Mouse (Mus musculus) leukemia stem cell, adult 10-12 weeks (primary cell): ENCODE data around the gene Dmgdh. TPM values are rescaled to one million over a fixed set of nuclear protein-coding genes. Genes with fewer than 3 reads are reported as not detected.

Experiments used
- polyA plus RNA-seq: library from polyadenylated mRNA; stranded (reverse); fragments of >175 nt; gene quantifications from 2 replicates; pipeline ENCODE4 v1.2.3, GENCODE M21; 2012; ENCODE audit warnings: low replicate concordance

Gene Dmgdh
- not detected in 2 replicates for polyA plus RNA-seq

GRCm38 (mm10) chr13:93674131-93674561 is at the start of gene Dmgdh, which contains the start of gene Bhmt2:
TSS of gene Dmgdh (plus strand) at chr13:93674433.
TSS of gene Bhmt2 (minus strand) at chr13:93674302.

GRCm38 (mm10) chr13:93637282-93638245 is 36.7 kb upstream of the Dmgdh start, which contains the start of gene Bhmt:
TSS of gene Bhmt (minus strand) at chr13:93637961.

GRCm38 (mm10) chr13:93771588-93772278 is 97.5 kb downstream of the Dmgdh start, which contains the start of gene Arsb:
TSS of gene Arsb (plus strand) at chr13:93771630.

Other genes starting within 250 kb of the Dmgdh start
- gene Jmy, start 174.6 kb upstream of the Dmgdh start, polyA plus RNA-seq, result 13.8 and 22.7 TPM in 2 replicates
- gene Bhmt, start 36.5 kb upstream of the Dmgdh start, polyA plus RNA-seq, result not detected in 2 replicates
- gene Bhmt2, start 131 bp upstream of the Dmgdh start, polyA plus RNA-seq, result not detected in 2 replicates
- 10.2 and 13.6 TPM in 2 replicates for gene Arsb, start 97.2 kb downstream of the Dmgdh start, polyA plus RNA-seq